Mouse (Mus musculus) heart, adult 8-10 months (tissue): Measurements from ENCODE around the gene Unc13d. TPM values are rescaled to one million over a fixed set of nuclear protein-coding genes. Genes with fewer than 3 reads are reported as not detected.

Experiments used
- DNase-seq: peaks from one replicate; pipeline ENCODE4 v3.0.0; 2022; ENCODE audit warnings: low spot score
- total RNA-seq, 4 experiments: library from RNA; stranded (reverse); gene quantifications; 2 replicates each; pipeline ENCODE4 v1.2.4; 2022

The Unc13d gene
- total RNA-seq, 4 experiments from 2014 or later, result 0.41 to 1.4 (median 0.83) TPM

DNA sequence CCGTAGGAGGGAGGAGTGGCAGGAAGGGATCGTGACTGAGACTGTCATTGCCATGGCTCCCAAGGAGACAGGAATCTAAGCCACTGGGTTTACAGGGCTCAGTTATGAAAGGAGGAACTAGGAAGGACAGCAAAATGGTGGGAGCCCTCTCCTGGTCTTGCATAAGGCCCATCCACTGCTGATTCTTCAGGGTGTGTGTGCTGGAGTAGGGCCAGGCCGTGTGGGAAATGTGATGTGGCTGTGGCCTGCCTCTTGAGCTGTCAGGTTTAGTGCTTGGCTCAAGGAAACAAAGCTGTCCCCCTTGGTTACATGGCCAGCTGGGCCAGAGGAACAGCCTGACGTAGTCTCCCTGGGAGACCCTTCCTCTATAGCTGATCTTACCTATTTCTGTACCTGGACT lies 27.6 kb downstream of the Unc13d start:
- DNase-seq, result no peak

DNA sequence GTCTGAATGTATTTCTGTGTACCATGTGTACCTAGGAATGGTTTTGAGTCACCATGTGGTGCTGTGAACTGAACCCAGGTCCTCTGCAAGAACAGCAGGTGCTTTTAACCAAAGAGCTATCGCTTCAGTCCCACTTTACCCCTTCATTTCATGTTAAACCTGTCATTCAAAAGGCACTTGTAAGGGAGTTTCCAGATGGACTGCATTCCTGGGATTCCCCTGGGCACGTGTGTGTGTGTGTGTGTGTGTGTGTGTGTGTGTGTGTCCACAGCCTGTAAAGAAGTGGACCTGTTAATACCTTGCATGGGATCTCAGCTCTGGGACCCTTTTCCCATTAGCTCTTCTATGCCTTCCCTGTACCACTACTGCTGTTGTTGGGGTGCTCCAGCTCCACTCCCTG lies 28.2 kb downstream of the Unc13d start:
- DNase-seq, result no peak

DNA sequence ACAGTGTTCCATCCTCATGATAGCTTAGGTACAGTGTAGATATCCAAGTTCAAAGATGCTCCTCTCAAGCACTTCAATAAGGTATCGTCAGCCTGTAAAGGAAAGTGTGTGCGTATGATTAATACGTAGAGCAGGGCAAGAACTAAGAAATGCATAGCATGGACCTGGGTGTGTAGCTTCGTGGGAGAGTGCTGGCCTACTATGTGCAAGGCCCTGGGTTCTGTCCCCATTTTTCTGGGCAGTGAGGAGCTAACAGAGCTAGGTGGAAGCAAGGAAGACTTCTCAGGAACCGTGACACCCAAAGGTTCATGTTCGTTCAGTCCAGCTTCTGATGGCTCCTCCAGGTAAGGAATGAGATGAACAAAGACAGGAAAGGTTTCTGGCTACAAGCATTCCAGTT lies 32.6 kb downstream of the Unc13d start:
- no peak for DNase-seq

DNA sequence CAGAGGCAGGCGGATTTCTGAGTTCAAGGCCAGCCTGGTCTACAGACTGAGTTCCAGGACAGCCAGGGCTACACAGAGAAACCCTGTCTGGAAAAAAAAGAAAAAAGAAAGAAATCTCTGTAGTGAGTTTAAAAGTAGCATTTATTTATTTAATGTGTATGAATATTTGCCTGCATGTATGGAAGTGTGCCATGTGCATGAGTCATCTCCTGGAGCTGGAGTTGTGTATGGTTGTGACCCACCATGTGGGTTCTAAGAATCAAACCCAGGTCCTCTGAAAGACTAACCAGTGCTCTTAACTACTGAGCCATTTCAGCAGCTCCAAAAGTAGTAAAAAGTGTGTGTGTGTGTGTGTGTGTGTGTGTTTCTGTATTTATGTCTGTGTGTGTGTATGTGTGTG lies 34.5 kb downstream of the Unc13d start:
- DNase-seq, result no peak

DNA sequence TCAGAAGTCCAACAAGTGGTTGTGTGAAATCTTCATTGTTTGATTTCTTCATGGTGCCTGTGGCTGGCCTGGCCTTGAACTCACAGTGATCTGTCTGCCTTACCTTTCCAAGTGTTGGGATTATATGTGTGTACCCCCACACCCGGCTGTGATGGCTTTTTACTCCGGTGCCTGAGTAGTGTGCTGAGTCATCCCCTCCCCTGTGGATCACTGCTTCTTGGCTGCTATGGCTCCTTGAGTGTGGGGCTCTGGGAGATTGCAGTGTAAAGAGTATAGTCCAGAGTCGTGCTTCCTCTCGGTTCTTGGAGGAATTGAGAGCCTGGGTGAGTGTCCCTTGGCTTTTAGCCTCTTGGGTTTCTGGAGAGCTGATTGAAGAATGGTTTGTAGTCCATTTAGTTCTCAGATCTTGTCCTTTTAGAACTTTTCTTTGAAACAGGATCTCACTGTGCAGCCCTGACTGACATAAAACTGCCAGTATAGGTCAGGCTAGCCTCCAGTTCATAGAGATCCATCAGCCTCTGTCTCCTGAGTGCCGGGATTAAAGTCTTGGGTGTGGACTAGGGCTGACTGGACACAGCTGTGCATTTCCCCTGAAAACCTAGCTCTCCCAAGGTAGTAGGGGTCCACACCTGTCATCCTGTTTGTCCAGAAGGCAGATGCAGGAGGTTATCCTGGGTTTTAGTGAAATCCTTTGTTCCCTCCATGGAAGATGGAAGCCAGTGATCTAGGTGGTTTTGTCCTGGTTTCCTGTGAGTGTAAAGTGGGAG lies 35.2 kb downstream of the Unc13d start:
- DNase-seq, result no peak

DNA sequence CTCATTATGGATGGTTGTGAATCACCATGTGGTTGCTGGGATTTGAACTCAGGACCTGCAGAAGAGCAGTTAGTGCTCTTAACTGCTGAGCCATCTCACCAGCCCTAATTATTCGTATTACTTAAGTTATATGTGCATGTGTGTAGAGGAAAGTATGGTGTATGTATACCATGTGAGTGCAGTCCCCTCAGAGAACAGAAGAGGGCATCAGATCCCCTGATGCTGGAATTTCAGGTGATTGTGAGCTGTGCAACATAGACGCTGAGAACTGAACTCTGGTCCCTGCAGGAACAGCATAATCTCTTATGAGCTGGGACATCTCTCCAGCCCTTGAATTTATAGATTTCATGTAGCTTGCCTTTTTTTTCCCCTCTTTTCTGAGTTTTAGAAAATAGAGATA lies 35.9 kb downstream of the Unc13d start:
- DNase-seq, result no peak

DNA sequence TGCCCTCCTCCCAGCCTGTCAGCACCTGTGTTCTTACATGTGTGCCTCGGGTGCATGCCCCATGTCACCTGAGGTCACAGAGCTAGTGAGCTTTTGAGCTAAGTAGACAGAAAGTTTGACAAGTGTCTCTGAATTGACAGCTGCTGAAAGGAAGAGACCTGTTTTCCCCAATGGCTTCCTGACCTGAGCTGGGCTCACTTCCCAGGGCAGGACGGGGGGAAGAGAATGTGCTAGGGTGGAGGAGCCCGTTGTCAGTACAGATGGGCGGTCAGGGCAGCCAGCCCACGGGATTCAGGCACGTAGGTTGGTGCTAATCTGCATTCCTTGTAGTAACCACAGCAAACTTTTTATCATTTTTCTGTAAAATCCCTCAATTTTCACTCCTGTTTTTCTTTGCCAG lies 37.2 kb downstream of the Unc13d start:
- no peak for DNase-seq

DNA sequence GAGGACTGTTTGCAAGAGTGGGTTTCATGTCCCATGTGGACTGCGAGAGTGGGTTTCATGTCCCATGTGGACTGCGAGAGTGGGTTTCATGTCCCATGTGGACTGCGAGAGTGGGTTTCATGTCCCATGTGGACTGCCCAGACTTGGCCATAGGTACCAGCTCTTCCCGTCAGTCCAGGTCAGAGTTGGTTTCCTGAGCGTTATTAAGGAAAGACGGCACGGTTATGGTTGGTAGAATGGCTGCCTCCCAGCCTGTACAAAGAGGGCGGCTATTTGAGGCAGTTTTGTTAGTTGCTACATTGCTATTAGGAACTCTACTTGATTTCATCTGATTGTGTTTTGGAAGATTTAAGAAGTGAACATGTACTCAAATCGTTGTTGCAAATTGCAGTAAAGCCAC lies 39.9 kb downstream of the Unc13d start:
- no peak for DNase-seq

DNA sequence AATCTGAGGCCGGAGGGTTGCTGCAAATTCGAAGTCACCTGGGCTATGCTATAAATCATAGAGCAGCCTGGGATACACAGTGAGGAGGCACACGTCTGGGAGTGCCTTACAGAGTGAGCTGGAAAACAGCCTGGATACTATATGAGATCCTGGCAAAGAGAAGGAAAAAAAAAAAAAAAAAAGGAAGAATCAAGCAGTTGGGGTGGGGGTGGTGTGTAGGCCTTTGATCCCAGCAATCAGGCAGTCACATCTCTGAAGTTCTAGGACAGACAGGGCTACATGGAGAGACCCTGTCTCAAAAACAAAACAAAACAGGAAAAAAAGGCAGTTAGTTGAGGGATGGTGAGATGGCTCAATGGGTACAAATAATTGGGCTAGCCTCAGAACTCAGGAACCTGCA lies 41.1 kb downstream of the Unc13d start:
- DNase-seq, result no peak

DNA sequence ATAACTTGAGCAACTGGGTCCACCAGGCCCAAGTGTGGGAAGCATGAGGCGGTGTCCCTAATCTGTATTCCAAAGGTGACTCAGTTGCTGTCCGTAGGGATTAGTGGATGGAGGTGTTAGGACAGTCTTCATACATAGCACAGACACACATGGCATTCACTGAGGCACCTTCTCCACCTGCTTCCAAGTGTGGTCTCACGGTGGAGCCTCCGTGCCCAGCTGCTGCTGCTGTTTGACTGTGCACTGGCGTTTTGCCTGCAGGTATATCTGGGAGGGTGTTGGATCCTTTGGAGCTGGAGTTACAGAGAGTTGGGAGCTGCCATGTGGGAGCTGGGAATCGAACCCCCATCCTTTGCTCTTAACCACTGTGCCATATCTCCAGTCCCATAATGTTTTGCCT lies 43.2 kb downstream of the Unc13d start:
- DNase-seq, result no peak

DNA sequence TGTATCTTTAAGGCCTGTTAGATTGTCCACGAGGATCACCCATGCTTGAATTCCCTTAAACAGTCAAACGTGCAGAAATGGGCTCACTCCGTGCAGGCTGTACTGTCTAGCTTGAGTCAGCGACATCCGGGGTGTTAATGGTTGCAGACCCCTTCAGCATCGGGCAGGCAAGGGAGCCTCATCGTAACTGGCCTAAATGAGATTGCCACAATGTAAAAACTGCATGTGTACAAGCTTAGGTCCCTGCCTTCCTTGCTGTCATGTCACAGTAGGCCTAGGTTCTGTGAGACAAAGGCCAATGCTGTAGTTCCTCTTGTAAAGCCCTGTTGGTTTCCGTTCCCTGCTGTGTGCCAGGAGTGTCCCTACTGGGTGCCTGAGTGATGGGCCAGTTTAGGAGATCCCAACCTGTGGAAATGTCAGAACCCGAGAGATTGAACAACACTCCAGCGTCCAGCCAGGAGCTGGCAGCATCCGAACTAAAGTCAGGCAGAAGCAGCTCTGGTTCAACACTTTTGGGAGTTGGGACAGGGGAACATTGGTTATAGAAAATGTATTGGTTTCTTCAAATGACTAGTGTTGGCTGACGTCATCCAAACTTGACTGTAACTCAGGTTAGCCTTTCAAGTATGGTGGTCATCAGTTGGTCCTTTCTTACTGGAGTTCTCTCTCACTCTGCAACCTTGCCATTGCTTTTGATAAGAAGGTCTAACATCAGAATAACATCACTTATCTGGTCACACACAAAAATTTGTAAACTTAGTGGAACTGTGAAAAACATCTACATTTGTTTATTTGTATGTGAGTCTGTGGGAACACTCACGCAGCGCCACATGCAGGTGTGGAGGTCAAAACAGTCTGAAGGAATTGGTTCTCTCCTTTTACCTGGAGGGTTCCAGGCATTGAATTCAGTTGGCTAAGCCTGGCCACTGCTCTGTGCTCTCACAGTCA lies 46.6 kb downstream of the Unc13d start:
- DNase-seq, result no peak

DNA sequence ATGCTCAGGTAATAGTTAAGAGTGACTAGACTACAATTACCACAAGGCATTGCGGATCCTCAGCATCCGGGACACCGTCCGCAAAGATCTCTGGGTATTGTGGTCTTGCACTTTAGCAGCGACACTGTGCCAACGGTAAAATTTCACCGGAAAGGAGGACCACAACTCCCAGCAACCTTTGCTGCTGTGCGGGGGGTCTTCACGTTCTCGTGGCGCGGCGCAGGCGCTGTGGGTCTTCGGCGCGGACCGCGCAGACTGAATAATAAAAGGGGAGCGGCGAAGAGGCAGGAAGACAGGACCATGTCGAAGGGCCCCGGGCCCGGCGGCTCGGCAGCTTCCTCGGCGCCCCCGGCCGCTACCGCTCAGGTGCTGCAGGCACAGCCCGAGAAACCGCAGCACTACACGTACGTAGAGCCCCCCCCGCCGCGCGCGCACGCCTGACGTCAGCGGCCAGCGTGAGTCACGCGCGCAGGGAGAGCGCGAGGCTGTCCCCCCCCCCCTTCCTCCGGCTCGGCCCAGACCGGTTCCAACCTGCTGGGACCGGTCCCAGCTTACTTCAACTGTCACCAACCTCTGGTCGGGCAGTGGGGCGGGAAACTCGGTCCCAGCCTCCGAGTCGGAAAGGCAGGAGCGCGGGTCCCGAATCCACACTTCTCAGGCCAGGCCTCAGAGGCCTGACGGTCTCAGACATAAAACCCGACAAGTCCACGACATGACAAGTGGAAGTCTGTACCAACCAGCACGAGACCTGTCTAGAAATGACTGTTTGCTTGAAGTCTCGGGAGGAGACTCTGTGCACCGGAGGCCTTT lies 47.5 kb downstream of the Unc13d start, which contains the start of gene Unk:
Gene Unk, plus strand, starts transcription at position 235 of the 810 bp plus-strand sequence.
- peak; percentile 99 for DNase-seq

DNA sequence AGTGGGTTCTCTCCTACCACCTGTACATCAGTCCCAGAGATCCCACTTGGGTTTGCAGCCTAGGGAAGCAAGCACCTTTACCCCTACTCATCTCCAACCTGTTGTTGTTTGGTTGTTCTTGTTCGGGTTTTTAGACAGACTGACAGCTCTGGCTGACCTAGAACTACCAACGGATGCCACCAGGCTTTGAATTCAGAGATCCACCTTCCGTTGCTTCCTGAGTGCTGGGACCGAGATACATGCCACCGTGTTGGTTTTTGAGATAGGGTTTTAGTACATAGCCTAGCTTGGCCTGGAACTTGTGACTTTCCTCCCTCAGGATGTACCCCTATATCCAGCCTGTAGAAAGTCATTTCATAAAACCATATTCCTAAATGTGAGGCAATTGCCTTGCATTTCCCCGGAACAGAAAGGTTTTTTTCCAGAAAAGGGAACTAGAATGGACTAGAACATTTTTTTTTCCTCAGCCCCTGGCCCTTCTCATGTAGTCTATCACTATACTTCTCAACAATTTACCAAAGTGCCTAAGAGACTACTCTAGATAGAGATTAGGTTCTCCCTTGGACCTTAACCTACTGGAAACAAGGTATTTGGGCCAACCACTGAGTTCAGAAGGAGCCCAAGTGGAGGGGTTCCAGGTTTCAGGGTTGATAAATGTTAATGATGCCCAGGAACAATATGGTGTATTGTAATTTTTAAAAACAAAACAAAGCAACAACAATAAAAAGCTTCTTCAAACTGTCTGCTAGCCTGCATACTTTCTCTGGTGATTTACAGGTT lies 48.5 kb downstream of the Unc13d start:
- DNase-seq, result no peak

DNA sequence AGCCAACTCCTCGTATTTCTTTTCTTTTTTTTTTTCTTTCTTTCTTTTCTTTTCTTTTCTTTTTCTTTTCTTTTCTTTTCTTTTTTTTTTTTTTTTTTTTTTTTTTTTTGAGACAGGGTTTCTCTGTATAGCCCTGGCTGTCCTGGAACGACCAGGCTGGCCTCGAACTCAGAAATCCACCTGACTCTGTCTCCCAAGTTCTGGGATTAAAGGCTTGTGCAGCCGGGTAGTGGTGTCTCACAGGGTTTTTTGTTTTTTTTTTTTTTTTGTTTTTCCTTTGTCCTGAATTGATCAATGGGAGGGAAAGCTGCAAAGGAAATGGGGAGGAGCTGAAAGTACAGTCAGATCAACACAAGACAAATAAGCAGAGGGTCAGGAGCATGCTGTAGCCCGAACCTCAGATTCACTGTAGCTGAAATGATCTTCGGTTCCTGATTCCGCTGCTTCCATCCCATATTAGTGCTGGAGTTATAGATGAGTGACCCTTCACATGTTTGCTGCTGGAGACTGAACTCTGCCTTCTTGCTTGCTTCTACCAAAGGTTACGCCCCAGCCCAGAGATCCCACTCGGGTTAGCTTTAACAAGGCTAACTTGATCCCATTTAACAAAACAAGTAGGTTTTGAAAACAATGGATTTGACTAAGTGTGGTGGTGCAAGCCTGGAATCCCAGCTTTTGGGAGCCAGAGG lies 49.4 kb downstream of the Unc13d start:
- DNase-seq, result no peak

DNA sequence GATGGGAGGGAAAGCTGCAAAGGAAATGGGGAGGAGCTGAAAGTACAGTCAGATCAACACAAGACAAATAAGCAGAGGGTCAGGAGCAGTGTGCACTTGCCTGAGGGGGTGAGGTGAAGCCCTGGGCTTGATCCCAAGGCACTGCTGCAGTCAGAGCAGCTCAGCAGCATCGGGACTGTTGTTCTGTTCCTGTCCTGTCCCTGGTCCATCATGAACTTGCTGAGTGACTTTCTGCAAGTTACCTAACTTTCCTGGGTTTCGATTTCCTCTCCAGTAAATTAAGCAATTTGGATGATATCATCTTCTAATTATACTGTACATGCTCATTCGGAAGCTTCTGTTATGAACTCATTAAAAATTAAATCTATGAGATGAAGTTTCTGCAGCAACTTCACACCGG lies 50.0 kb downstream of the Unc13d start, which contains the start of gene H3f3b:
Gene H3f3b, minus strand, starts transcription at position 207 of the 400 bp plus-strand sequence.
- no peak for DNase-seq

DNA sequence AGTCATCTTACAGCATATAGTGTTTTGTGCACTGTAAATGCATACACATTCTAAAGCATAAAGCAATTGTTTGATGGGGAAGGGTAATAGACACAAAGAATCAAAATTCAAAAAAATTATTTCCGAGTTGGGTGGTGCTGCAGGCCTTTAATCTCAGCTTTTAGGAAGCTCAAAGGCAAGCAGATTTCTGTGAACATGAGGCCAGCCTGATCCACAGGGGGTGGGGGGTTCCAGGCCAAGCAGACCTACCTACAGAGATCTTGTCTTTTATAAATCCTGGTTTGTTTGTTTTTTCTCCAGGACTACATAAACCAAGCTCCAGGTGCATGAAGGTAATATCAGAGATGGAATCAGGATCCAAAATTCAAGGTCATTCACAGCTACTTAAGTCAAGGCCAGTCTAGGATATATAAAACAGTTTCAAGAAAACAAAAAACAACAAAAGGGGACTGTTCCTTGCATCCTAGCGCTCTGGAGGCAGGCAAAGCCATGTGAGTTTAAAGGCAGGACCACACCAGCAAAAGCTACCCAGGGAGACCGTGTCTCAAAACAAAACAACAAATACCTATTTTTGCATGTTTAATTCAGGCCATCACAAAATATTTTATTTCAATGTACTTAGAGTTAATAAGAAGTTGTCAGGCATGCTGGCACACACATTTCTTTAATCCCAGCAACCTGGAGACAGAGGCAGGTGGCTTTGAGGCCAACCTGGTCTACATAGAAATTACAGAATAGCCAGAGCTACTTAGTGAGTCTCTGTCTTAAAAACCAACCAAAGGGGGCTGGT lies 52.5 kb downstream of the Unc13d start:
- no peak for DNase-seq

DNA sequence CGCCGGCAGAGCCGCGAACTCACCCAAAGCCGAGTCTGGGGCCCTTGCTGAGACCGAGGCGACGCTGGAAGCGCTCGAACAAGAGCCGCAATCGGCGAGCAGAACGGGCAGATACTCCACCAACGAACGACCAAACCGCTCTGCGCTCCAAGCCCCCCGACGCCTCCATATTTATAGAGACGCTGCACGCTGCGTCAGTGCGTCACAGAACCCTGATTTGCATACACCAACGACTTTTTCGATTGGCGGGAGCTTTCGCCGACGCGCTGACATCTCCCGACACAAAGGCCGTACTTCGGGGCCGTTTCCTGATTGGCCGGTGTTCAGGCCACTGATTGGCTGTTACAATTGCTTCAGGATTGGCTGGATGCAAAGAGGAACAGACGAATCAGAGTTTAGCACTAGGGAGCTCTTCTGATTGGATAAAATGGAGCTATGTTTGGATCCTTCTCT lies 53.4 kb downstream of the Unc13d start:
- peak; percentile 97 for DNase-seq

DNA sequence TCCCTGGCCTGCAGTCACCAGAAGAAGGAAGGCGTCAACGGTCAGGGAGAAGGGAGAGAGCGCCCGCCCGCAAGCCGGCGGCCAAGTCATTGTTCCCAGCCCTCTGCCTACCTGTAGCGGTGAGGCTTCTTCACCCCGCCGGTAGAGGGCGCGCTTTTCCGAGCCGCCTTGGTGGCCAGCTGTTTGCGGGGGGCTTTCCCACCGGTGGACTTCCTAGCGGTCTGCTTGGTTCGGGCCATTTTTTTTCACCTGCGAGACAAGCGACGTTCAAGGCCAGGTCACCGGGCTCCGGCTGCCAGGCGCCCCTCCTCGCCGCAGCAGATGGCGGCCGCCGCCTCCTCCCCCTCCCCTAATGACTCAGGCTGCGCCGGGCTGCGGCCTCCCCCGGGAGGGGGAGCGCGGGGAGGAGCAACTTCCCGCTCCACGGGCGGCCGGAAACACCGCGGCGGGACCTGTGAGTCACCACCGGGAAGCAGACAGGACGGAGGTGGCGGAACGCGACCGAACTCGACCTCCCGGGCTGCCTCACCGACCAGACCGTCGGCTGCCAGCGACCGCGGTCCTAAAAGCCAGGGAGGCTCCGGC lies 53.9 kb downstream of the Unc13d start:
- DNase-seq, result peak; percentile 76
